Mouse (Mus musculus): Measurements from ENCODE around the gene Gm43191. TPM values are rescaled to one million over a fixed set of nuclear protein-coding genes. Genes with fewer than 3 reads are reported as not detected.

The Gm43191 gene
- total and polyA plus RNA-seq, 3 experiments, result not detected

GRCm38 (mm10) chr3:116646387-116646786, 34.7 kb downstream of the Gm43191 start:
- H3K27me3 ChIP-seq (ENCODE audit: insufficient read depth, low read length), result no peaks in the 10 kb centered on the region
- TF ChIP-seq TAL1 (conservative IDR thresholded peaks at IDR 0.05; ENCODE audit: low read depth, low read length) (no peak), CTCF (IDR thresholded peaks at IDR 0.05; ENCODE audit: low read depth, low read length) (no peak), GATA1 (IDR thresholded peaks at IDR 0.05; ENCODE audit: borderline replicate concordance, low read length) (no peak), POLR2AphosphoS5 (IDR thresholded peaks at IDR 0.05; ENCODE audit: insufficient replicate concordance, low read depth, low read length) (no peak), GATA2 (IDR thresholded peaks at IDR 0.05; ENCODE audit: borderline replicate concordance, low read depth, low read length) (no peak)
- no peak for DNase-seq (ENCODE audit: low spot score)
- H3K4me1 ChIP-seq (ENCODE audit: insufficient read depth, low read depth, low read length), result peaks cover 26% of the 10 kb centered on the region
- no peaks in the 10 kb centered on the region for H3K9me3 ChIP-seq (replicated peaks)
- no peak for ATAC-seq (ENCODE audit: extremely low read depth, insufficient number of reproducible peaks, low FRiP score, poor library complexity, severe bottlenecking)
- peaks cover 85% of the 10 kb centered on the region for H3K36me3 ChIP-seq (replicated peaks)
- H3K4me3 ChIP-seq (ENCODE audit: low read depth, low read length), result no peak overlapping the region

- DNase-seq (ENCODE audit: low spot score), result no peak
- ATAC-seq (ENCODE audit: extremely low read depth, insufficient number of reproducible peaks, low FRiP score, poor library complexity, severe bottlenecking), result no peak
- Histone ChIP-seq H3K36me3 (replicated peaks) (peaks cover 92% of the 10 kb centered on the region), H3K9me3 (replicated peaks) (no peaks in the 10 kb centered on the region), H3K27me3 (ENCODE audit: insufficient read depth, low read length) (no peaks in the 10 kb centered on the region), H3K4me3 (ENCODE audit: low read depth, low read length) (no peak overlapping the region), H3K4me1 (ENCODE audit: insufficient read depth, low read depth, low read length) (peaks cover 24% of the 10 kb centered on the region)
- no peak for TF ChIP-seq POLR2AphosphoS5 (IDR thresholded peaks at IDR 0.05; ENCODE audit: insufficient replicate concordance, low read depth, low read length)
- TF ChIP-seq GATA2 (IDR thresholded peaks at IDR 0.05; ENCODE audit: borderline replicate concordance, low read depth, low read length), result no peak
- TF ChIP-seq TAL1 (conservative IDR thresholded peaks at IDR 0.05; ENCODE audit: low read depth, low read length), result no peak
- TF ChIP-seq CTCF (IDR thresholded peaks at IDR 0.05; ENCODE audit: low read depth, low read length), result no peak
- TF ChIP-seq GATA1 (IDR thresholded peaks at IDR 0.05; ENCODE audit: borderline replicate concordance, low read length), result no peak
Measured at GRCm38 (mm10) chr3:116642373-116642772, 38.7 kb downstream of the Gm43191 start.

- DNase-seq (ENCODE audit: low spot score) (no peak), ATAC-seq (ENCODE audit: extremely low read depth, insufficient number of reproducible peaks, low FRiP score, poor library complexity, severe bottlenecking) (no peak)
- Histone ChIP-seq H3K9me3 (replicated peaks) (no peaks in the 10 kb centered on the region), H3K4me1 (ENCODE audit: insufficient read depth, low read depth, low read length) (peaks cover 24% of the 10 kb centered on the region), H3K36me3 (replicated peaks) (peaks cover 93% of the 10 kb centered on the region), H3K4me3 (ENCODE audit: low read depth, low read length) (no peak overlapping the region), H3K27me3 (ENCODE audit: insufficient read depth, low read length) (no peaks in the 10 kb centered on the region)
- TF ChIP-seq CTCF (IDR thresholded peaks at IDR 0.05; ENCODE audit: low read depth, low read length) (no peak), GATA2 (IDR thresholded peaks at IDR 0.05; ENCODE audit: borderline replicate concordance, low read depth, low read length) (no peak), GATA1 (IDR thresholded peaks at IDR 0.05; ENCODE audit: borderline replicate concordance, low read length) (no peak), POLR2AphosphoS5 (IDR thresholded peaks at IDR 0.05; ENCODE audit: insufficient replicate concordance, low read depth, low read length) (no peak), TAL1 (conservative IDR thresholded peaks at IDR 0.05; ENCODE audit: low read depth, low read length) (no peak)
Measured at GRCm38 (mm10) chr3:116641811-116642371, 39.2 kb downstream of the Gm43191 start.

- H3K4me1 ChIP-seq (ENCODE audit: insufficient read depth, low read depth, low read length), result peaks cover 27% of the 10 kb centered on the region
- H3K27me3 ChIP-seq (ENCODE audit: insufficient read depth, low read length), result no peaks in the 10 kb centered on the region
- peak; percentile 40; the same call in 1 of the 2 replicates for ATAC-seq (ENCODE audit: extremely low read depth, insufficient number of reproducible peaks, low FRiP score, poor library complexity, severe bottlenecking)
- H3K4me3 ChIP-seq (ENCODE audit: low read depth, low read length), result no peak overlapping the region
- no peaks in the 10 kb centered on the region for H3K9me3 ChIP-seq (replicated peaks)
- DNase-seq (ENCODE audit: low spot score), result no peak
- H3K36me3 ChIP-seq (replicated peaks), result peaks cover 93% of the 10 kb centered on the region
- TF ChIP-seq GATA1 (IDR thresholded peaks at IDR 0.05; ENCODE audit: borderline replicate concordance, low read length) (no peak), CTCF (IDR thresholded peaks at IDR 0.05; ENCODE audit: low read depth, low read length) (no peak), GATA2 (IDR thresholded peaks at IDR 0.05; ENCODE audit: borderline replicate concordance, low read depth, low read length) (no peak)
Measured at GRCm38 (mm10) chr3:116640024-116640423, 41.0 kb downstream of the Gm43191 start.

GRCm38 (mm10) chr3:116638572-116638971, 42.5 kb downstream of the Gm43191 start:
- Histone ChIP-seq H3K4me3 (ENCODE audit: low read depth, low read length) (no peak overlapping the region), H3K27me3 (ENCODE audit: insufficient read depth, low read length) (no peaks in the 10 kb centered on the region), H3K4me1 (ENCODE audit: insufficient read depth, low read depth, low read length) (peaks cover 26% of the 10 kb centered on the region), H3K9me3 (replicated peaks) (no peaks in the 10 kb centered on the region), H3K36me3 (replicated peaks) (peaks cover 95% of the 10 kb centered on the region)
- no peak for ATAC-seq (ENCODE audit: extremely low read depth, insufficient number of reproducible peaks, low FRiP score, poor library complexity, severe bottlenecking)
- DNase-seq (ENCODE audit: low spot score), result no peak
- TF ChIP-seq CTCF (IDR thresholded peaks at IDR 0.05; ENCODE audit: low read depth, low read length) (no peak), GATA1 (IDR thresholded peaks at IDR 0.05; ENCODE audit: borderline replicate concordance, low read length) (no peak)

- peaks cover 19% of the 10 kb centered on the region for H3K4me1 ChIP-seq (ENCODE audit: insufficient read depth, low read depth, low read length)
- H3K27me3 ChIP-seq (ENCODE audit: insufficient read depth, low read length), result no peaks in the 10 kb centered on the region
- H3K36me3 ChIP-seq (replicated peaks), result peaks cover 95% of the 10 kb centered on the region
- no peak for DNase-seq (ENCODE audit: low spot score)
- no peak for ATAC-seq (ENCODE audit: extremely low read depth, insufficient number of reproducible peaks, low FRiP score, poor library complexity, severe bottlenecking)
- TF ChIP-seq TAL1 (conservative IDR thresholded peaks at IDR 0.05; ENCODE audit: low read depth, low read length), result no peak
- no peak for TF ChIP-seq GATA1 (IDR thresholded peaks at IDR 0.05; ENCODE audit: borderline replicate concordance, low read length)
- TF ChIP-seq POLR2AphosphoS5 (IDR thresholded peaks at IDR 0.05; ENCODE audit: insufficient replicate concordance, low read depth, low read length), result no peak
- no peak for TF ChIP-seq CTCF (IDR thresholded peaks at IDR 0.05; ENCODE audit: low read depth, low read length)
- H3K4me3 ChIP-seq (ENCODE audit: low read depth, low read length), result no peak overlapping the region
- no peaks in the 10 kb centered on the region for H3K9me3 ChIP-seq (replicated peaks)
Measured at GRCm38 (mm10) chr3:116637693-116638476, 43.2 kb downstream of the Gm43191 start.

Data from G1E (cell line).